Mouse (Mus musculus): ENCODE results near the gene Olfr56. TPM values are rescaled to one million over a fixed set of nuclear protein-coding genes. Genes with fewer than 3 reads are reported as not detected.
"Not testable (repeated sequence)": the region's sequence is repeated elsewhere in the genome, so short reads cannot be mapped to it uniquely, and the experiment has no call there.

The Olfr56 gene
- 0.10 and 0.11 TPM in 2 replicates for polyA plus RNA-seq (2012; rRNA removed)

GRCm38 (mm10) chr11:48978240-48978939 lies at the start of gene Olfr56:
Gene Olfr56 (plus strand): TSS chr11:48978889.
- DNase-seq (ENCODE audit: extremely low spot score in 1 of 2, low spot score in 1 of 2), result not testable (repeated sequence)

DNA sequence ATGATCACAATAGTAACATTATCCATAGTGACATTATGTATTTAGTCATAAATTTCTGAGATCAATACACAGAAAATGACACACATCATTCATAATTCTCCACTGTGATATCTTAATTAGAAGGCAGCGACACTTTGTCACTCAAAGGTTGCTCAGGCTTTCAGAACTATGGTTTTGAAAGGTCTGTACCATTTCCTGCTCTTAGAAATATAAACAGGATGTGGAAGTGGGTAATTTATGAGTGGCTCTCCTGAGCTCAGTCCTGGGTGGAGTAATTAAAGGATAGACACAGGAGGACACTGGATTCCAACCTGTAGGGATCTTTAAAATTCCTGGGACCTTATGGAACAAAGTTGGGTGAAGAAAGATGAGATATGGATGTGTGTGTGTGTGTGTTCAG lies 45.3 kb upstream of the Olfr56 start:
- not testable (repeated sequence) for DNase-seq (ENCODE audit: extremely low spot score in 1 of 2, low spot score in 1 of 2)

DNA sequence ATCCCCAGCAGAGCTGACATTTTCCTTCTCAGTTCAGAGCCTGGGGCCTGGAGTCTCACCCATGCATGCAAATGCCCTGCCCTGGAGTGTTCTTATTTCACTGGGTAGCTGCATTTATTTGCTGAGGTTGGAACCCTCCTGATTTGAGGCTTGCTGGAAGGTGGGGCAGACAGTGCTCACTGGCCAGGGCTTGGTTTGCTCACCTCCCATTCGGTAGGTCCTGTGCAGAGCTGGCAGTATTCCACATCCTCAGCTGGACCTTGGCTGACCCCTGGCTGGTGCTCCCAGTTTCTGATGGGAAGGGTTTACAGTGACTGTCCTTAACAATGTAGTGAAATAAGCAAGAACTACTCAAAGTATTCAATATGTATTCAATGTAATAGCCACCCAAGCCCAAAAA lies 44.8 kb upstream of the Olfr56 start:
- DNase-seq (ENCODE audit: extremely low spot score in 1 of 2, low spot score in 1 of 2), result not testable (repeated sequence)

GRCm38 (mm10) chr11:48935291-48935690 lies 43.4 kb upstream of the Olfr56 start:
- not testable (repeated sequence) for DNase-seq (ENCODE audit: extremely low spot score in 1 of 2, low spot score in 1 of 2)

DNA sequence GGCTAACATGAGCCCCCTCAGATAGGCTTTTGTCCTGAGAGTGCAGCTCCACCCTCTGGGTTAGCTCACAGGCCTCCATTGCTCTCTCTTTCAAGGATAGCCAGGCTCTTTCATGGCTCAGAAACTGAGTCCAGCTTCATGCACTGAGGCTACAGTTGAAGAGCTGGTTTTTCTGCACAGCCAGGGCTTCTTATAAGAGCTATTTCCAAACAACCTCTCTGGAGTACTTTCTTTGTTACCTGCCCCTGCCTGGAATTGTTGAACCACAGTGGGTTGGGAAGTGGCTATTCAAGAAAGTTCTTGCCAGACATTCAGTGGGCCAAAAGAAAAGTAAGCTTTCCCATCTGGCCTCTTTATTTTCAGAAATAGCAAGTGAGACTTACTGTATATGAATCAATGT lies 39.4 kb upstream of the Olfr56 start:
- not testable (repeated sequence) for DNase-seq (ENCODE audit: extremely low spot score in 1 of 2, low spot score in 1 of 2)

DNA sequence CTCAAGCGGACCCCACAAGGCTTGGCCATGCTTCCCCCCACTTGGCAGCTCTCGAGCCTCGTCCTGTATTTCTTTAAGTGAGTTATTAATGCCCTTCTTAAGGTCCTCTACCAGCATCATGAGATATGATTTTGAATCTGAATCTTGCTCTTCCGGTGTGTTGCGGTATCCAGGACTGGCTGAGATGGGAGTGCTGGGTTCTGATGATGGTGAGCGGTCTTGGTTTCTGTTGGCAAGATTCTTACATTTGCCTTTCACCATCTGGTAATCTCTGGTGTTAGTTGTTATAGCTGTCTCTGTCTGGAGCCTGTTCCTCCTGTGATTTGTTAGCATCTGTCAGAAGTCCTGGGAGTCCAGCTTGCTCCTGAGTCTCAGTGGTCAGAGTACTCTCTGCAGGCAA lies 32.6 kb upstream of the Olfr56 start, which contains the start of gene Psme2b:
TSS of gene Psme2b (minus strand) at position 101 of the 400 bp plus-strand sequence.
- DNase-seq (ENCODE audit: extremely low spot score in 1 of 2, low spot score in 1 of 2), result not testable (repeated sequence)

DNA sequence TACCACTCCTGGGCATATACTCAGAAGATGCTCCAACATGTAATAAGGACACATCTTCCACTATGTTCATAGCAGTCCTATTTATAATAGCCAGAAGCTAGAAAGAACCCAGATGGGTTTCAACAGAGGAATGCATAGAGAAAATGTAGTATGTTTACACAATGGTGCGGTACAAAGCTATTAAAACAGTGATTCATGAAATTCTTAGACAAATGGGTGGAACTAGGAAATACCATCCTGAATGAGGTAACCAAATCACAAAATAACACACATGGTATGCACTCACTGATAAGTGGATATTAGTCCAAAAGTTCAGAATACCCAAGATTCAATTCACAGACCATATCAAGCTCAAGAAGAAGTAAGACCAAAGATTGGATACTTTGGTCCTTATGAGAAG lies 4.0 kb upstream of the Olfr56 start:
- DNase-seq (ENCODE audit: extremely low spot score in 1 of 2, low spot score in 1 of 2), result not testable (repeated sequence)

GRCm38 (mm10) chr11:48979251-48979650 lies 562 bp downstream of the Olfr56 start, which contains the start of gene 9930111J21Rik1:
Gene 9930111J21Rik1 (minus strand): TSS chr11:48979398.
- DNase-seq (ENCODE audit: extremely low spot score in 1 of 2, low spot score in 1 of 2), result not testable (repeated sequence)

DNA sequence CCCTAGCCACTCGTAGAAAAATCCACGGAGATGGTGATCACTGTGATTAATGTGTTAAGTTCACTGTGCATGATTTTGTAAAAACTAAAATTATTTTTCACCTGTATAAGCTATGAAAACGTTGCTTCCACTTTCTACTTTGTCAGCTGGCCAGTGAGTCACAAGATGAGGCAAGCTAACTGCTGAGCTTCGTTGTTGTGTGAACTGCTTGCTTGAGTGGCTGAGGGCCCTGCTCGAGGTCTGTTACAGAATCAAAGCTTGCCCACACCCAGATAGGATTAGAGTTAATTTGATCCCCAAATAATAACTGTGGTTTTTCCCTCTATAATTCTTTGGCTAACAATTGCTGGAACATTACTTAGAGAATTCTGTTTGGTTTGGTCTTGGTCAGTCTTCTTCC lies 1.4 kb downstream of the Olfr56 start:
- DNase-seq (ENCODE audit: extremely low spot score in 1 of 2, low spot score in 1 of 2), result not testable (repeated sequence)

GRCm38 (mm10) chr11:48982848-48983247 lies 4.2 kb downstream of the Olfr56 start:
- DNase-seq (ENCODE audit: extremely low spot score in 1 of 2, low spot score in 1 of 2), result not testable (repeated sequence)

DNA sequence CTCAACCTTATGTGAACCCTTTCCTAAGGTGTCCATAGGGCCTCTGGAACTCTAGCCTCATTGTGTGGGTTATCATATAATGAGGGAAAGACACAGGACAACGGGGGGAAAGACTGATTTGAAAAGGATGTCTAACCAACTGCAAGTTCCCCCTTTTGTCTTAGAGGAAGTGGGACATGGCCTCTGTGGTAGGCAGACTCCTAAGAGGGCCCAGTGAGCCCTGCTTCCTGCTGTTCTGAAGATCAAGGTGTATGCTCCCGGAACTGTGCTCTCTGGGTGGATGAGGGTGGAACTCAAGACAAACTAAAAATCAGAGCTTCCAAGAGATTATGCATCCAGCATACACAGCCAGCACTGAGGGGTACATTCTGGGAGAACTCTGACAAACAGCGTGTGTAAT lies 9.5 kb downstream of the Olfr56 start:
- not testable (repeated sequence) for DNase-seq (ENCODE audit: extremely low spot score in 1 of 2, low spot score in 1 of 2)

DNA sequence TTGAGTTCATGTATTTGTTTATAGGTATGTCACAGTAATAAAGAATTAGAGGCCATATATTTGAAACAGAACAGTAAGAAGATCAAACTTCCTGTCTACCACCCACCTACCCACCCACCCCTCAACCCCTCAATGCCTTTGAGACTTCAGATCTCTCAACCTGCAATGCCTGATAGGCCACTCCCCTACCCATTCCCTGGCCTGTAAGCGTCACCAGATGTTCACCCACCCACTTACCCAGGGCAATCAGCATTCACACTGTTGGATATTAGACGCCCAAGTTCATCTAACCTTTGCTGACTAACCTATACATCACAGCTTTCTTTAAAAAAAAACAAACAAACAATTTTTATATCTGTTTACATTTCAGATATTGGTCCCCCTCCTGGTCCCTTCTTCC lies 11.3 kb downstream of the Olfr56 start:
- not testable (repeated sequence) for DNase-seq (ENCODE audit: extremely low spot score in 1 of 2, low spot score in 1 of 2)

GRCm38 (mm10) chr11:48991740-48992520 lies 13.2 kb downstream of the Olfr56 start, which contains the start of gene Gm12185:
Gene Gm12185 (minus strand): TSS chr11:48992226.
- not testable (repeated sequence) for DNase-seq (ENCODE audit: extremely low spot score in 1 of 2, low spot score in 1 of 2)

DNA sequence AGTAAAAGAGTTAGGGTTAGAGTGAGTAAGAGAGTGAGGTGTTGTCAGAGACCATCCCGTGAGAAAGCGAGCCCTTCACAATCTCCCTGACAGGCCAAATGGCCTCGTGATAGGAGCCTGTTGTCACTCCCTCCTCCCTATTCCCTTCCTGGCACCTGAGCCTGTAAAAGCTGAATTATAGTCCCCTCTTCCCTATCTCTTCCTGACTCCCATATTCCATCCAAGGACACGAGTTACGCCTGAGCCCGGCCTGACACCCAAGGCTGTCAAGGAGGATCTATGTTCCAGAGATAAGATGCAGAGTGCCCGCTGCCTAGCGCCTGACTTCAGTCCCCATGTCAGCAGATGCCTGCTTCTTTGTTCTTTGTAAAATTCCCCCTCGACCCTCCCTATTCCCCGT lies 14.6 kb downstream of the Olfr56 start:
- DNase-seq (ENCODE audit: extremely low spot score in 1 of 2, low spot score in 1 of 2), result not testable (repeated sequence)

GRCm38 (mm10) chr11:48994018-48994417 lies 15.3 kb downstream of the Olfr56 start, which contains the start of gene Tgtp1:
Gene Tgtp1 (minus strand): TSS chr11:48994172.
- not testable (repeated sequence) for DNase-seq (ENCODE audit: extremely low spot score in 1 of 2, low spot score in 1 of 2)

- DNase-seq (ENCODE audit: extremely low spot score in 1 of 2, low spot score in 1 of 2), result not testable (repeated sequence)
These were observed 21.7 kb downstream of the Olfr56 start for GRCm38 (mm10) chr11:49000411-49000810.

- DNase-seq (ENCODE audit: extremely low spot score in 1 of 2, low spot score in 1 of 2), result not testable (repeated sequence)
These were observed 27.6 kb downstream of the Olfr56 start for GRCm38 (mm10) chr11:49006317-49006716.

GRCm38 (mm10) chr11:49006785-49007184 lies 28.1 kb downstream of the Olfr56 start:
- not testable (repeated sequence) for DNase-seq (ENCODE audit: extremely low spot score in 1 of 2, low spot score in 1 of 2)

- DNase-seq (ENCODE audit: extremely low spot score in 1 of 2, low spot score in 1 of 2), result not testable (repeated sequence)
These were observed 33.4 kb downstream of the Olfr56 start for GRCm38 (mm10) chr11:49012074-49012473.

DNA sequence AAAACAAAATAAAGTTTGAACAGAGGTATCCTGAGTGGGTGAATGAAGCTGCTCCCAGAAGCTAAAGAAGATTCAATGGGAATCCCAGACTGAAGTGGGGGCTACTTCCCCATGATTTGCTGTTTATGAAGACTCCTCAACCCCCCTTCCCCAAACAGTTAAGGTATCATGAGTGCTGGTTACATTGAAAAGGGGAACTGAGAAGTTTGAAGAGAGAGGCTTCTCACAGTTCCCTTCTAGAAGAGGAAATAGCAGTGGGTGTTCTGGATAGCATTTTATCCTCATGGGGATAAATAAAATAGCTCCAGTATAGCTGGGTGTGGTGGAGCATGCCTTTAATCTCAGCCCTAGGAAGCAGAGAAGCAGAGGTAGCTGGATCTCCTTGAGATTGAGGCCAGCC lies 71.4 kb downstream of the Olfr56 start:
- not testable (repeated sequence) for DNase-seq (ENCODE audit: extremely low spot score in 1 of 2, low spot score in 1 of 2)
